Mouse (Mus musculus) heart, postnatal 10 days (tissue): ENCODE results near the gene Gm20696. TPM values are rescaled to one million over a fixed set of nuclear protein-coding genes. Genes with fewer than 3 reads are reported as not detected.
A peak's percentile ranks its signal among the peaks of the same experiment; 100 is the strongest.

Source experiments
- DNase-seq, 2 experiments: peaks; one replicate each; pipeline ENCODE4 v3.0.0; 2021
- intact Hi-C: fragments of 180-260 bp; cut with DNase I; formaldehyde crosslinking; loops from one replicate; pipeline ENCODE4 v1.15.1; 2025
- total RNA-seq, 2 experiments: library from RNA; stranded (reverse); gene quantifications; 2 replicates each; pipeline ENCODE4 v1.2.3; 2021

Gm20696 gene
- total RNA-seq, 2 experiments from 2014 or later, result 2.4 to 2.5 TPM

GRCm38 (mm10) chr6:99625803-99626202 lies 40.8 kb downstream of the Gm20696 start:
- no peak for DNase-seq
- intact Hi-C loops, result no loop called here

GRCm38 (mm10) chr6:99625306-99625705 lies 41.3 kb downstream of the Gm20696 start:
- no peak for DNase-seq
- intact Hi-C loops, result no loop called here

- no peak for DNase-seq
- intact Hi-C loops, result no loop called here
These were observed 42.1 kb downstream of the Gm20696 start for GRCm38 (mm10) chr6:99624542-99624941.

- DNase-seq, result peak in 1 of 2 experiments; percentile 40
- intact Hi-C loops, result no loop called here
These were observed 43.0 kb downstream of the Gm20696 start for GRCm38 (mm10) chr6:99623641-99624040.

- intact Hi-C loops, result no loop called here
- DNase-seq, result no peak
These were observed 45.4 kb downstream of the Gm20696 start for GRCm38 (mm10) chr6:99621167-99621566.

- intact Hi-C loops, result no loop called here
- no peak for DNase-seq
These were observed 46.1 kb downstream of the Gm20696 start for GRCm38 (mm10) chr6:99620471-99620870.

- intact Hi-C loops, result no loop called here
- DNase-seq, result no peak
These were observed 46.6 kb downstream of the Gm20696 start for GRCm38 (mm10) chr6:99619964-99620363.

GRCm38 (mm10) chr6:99619466-99619865 lies 47.1 kb downstream of the Gm20696 start:
- no peak for DNase-seq
- intact Hi-C loops, result no loop called here

- no peak for DNase-seq
- intact Hi-C loops, result no loop called here
These were observed 48.7 kb downstream of the Gm20696 start for GRCm38 (mm10) chr6:99617867-99618266.

- intact Hi-C loops, result no loop called here
- DNase-seq, result no peak
These were observed 49.2 kb downstream of the Gm20696 start for GRCm38 (mm10) chr6:99617415-99617814.

GRCm38 (mm10) chr6:99615272-99615751 lies 51.3 kb downstream of the Gm20696 start:
- DNase-seq, result no peak
- intact Hi-C loops, result no loop called here

GRCm38 (mm10) chr6:99614566-99615271 lies 51.9 kb downstream of the Gm20696 start:
- intact Hi-C loops, result no loop called here

GRCm38 (mm10) chr6:99611866-99612265 lies 54.7 kb downstream of the Gm20696 start:
- intact Hi-C loops, result no loop called here
- no peak for DNase-seq

More at GRCm38 (mm10) chr6:99614566-99615271, 51.9 kb downstream of the Gm20696 start:
- DNase-seq, result no peak

GRCm38 (mm10) chr6:99610454-99611427 lies 55.9 kb downstream of the Gm20696 start:
- peak in 1 of 2 experiments; percentile 33 for DNase-seq
- intact Hi-C loops, result no loop called here

GRCm38 (mm10) chr6:99606079-99606478 lies 60.5 kb downstream of the Gm20696 start:
- intact Hi-C loops, result loop anchor here (10.0 kb wide), 2 partner anchors 551 to 1221 kb away; no protein-coding TSS in a partner anchor
- no peak for DNase-seq

- intact Hi-C loops, result loop anchor here (5.0 to 10.0 kb wide), 4 partner anchors 82 to 1220 kb away; partner anchors contain the start of gene Foxp1
- peak; percentile 65 to 71 for DNase-seq
These were observed 61.8 kb downstream of the Gm20696 start for GRCm38 (mm10) chr6:99604758-99605157.

GRCm38 (mm10) chr6:99602434-99602833 lies 64.2 kb downstream of the Gm20696 start:
- DNase-seq, result no peak
- intact Hi-C loops, result loop anchor here (5.0 to 10.0 kb wide), 4 partner anchors 80 to 1218 kb away; partner anchors contain the start of gene Foxp1

GRCm38 (mm10) chr6:99600886-99601285 lies 65.7 kb downstream of the Gm20696 start:
- intact Hi-C loops, result loop anchor here (1.0 to 10.0 kb wide), 8 partner anchors 79 to 1496 kb away; partner anchors contain the start of gene Foxp1
- peak; percentile 15 to 42 for DNase-seq

- DNase-seq, result peak; percentile 57 to 71
- intact Hi-C loops, result loop anchor here (1.0 to 10.0 kb wide), 8 partner anchors 78 to 1495 kb away; partner anchors contain the start of gene Foxp1
These were observed 66.3 kb downstream of the Gm20696 start for GRCm38 (mm10) chr6:99600168-99600793.

GRCm38 (mm10) chr6:99599651-99600050 lies 66.9 kb downstream of the Gm20696 start:
- intact Hi-C loops, result loop anchor here (1.0 to 10.0 kb wide), 8 partner anchors 77 to 1495 kb away; partner anchors contain the start of gene Foxp1
- DNase-seq, result no peak
